Mouse (Mus musculus): ENCODE results near the gene Fam19a2.

Gene Fam19a2

GRCm38 (mm10) chr10:123385641-123386040 is 121.8 kb downstream of the Fam19a2 start:
- no peak for DNase-seq (ENCODE audit: low read depth, low spot score)

DNA sequence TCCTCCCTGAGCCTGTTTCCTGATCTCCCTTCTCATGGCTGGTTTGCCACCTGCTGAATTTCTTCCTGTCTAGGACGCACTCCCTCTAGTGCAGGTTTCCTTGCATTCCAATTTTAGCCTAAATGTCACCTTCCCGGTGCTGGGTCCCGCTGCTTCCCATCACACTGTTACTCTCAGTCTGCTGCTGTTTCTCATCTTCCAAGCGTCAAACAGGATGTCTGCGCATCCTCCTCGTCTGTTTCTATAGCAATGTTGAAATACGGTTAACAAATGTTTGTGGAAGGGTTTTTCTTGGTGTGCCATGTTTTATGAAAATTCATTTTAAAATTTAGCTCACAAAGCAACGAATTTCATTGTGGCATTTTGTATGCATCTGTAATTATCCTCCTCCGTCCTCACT is 131.6 kb downstream of the Fam19a2 start:
- DNase-seq (ENCODE audit: low read depth, low spot score): no peak

DNA sequence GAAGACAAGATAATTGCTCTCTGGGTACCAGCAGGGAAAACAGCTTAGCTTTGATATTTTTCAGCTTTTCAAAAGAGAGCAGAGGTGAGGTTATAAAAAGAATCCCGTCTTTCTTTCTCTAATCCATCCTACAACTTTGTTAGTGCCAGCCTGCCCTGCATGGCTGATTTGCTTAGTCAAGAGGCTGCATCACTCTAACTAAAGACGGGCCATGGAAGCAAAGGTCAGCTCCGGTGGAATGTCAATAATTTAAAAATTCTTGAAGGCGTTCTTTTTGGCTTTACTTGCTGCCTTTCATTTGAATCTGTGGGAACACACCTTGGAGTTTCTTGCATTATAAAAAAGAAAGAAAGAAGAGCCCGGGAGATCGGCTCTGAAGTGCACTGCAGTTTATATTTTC is 134.3 kb downstream of the Fam19a2 start:
- no peak for DNase-seq (ENCODE audit: low read depth, low spot score)

DNA sequence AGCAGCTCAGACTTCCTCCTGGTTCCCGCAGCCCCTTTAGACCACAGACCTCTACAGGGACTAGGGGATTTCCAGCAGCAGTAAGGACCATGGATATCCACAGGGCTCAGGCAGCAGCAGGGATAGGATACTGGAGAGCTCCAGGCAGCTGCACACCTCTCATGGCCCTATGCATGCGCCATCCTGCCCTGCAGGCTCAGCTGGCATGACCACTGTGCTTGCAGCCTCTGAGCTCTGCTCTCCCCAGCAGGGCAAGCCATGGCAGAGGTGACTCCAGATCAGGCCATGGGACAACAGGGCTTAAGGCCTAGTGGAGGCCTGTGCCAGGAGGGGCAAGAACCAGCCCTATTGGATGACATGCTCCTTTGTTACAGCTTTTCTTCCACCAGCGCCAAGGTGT is 137.4 kb downstream of the Fam19a2 start:
- no peak for DNase-seq (ENCODE audit: low read depth, low spot score)

DNA sequence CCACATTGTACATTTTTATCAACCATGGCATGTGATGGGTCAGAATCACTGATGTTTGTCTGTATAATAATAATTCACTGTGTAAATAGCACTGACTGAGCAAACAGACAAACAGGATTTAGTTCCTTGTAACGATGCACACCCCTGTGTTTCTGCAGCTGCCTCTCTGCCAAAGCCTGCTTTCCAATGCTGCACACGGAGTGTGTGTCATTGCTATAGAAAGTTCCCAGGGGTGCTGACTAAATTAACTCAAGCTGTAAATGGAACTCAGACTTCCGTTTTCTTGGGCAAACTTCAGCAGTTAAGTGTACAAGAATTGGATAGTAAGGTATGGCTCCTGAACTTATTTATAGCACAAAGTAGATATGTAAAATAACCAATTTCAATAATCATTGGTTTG is 138.7 kb downstream of the Fam19a2 start:
- no peak for DNase-seq (ENCODE audit: low read depth, low spot score)

- no peak for DNase-seq (ENCODE audit: low read depth, low spot score)
Observed at GRCm38 (mm10) chr10:123414953-123415352, 151.2 kb downstream of the Fam19a2 start.

DNA sequence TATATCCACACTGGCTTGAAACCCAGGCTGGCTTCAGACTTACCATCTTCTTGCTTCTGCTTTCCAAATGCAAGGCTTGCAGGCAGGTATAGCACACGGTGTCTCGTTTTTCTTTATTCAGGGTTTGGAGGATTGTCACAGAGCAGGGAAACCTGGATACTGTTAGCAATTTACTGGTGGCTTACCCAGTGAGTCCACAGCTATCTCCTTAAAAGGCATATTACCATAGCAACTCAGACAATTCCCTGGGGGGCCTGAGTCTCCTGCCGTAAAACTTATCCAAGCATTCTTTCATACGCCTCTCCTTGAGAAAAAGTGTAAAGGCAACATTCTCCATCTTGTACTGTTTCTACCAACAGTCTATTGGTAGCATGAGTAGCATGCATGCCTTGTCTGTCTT is 152.2 kb downstream of the Fam19a2 start:
- DNase-seq (ENCODE audit: low read depth, low spot score): no peak

GRCm38 (mm10) chr10:123418616-123419173 is 154.9 kb downstream of the Fam19a2 start:
- no peak for DNase-seq (ENCODE audit: low read depth, low spot score)

- DNase-seq (ENCODE audit: low read depth, low spot score): no peak
Observed at GRCm38 (mm10) chr10:123420249-123420648, 156.5 kb downstream of the Fam19a2 start.

- DNase-seq (ENCODE audit: low read depth, low spot score): no peak
Observed at GRCm38 (mm10) chr10:123424482-123424881, 160.7 kb downstream of the Fam19a2 start.

DNA sequence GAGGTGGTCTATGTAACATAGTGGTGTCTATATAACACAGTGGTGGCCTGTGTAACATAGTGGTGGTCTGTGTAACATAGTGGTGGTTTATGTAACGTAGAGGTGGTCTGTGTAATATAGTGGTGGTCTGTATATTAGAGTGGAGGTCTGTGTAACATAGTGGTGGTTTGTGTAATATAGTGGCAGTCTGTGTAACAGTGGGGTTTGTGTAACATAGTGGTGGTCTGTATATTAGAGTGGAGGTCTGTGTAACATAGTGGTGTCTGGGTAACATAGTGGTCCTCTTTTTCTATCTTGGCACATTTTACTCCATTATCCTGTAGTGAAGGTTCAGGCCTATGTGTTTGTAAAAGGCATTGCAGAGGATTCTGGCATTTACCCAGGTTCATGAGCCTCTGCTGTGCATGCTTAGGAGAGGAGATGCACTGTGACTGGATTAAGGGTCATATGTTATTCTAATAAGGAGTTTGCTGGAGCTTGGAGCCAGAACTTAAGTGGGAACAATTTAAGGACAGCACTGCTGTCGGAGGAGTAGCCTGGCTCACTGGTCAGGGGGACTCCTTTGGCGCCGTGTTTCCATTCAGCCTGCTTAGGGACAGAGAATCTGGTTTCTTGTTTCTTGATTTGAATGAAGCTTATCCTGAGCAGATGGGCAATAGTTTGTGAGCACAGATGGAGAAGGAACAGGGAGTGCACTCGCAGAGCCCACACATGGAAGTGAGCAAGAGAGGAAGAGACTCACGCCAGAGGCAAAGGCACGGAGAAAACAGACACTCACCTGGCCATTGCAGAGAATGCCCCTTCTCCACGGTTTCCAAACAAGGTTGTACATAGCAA is 162.9 kb downstream of the Fam19a2 start:
- DNase-seq (ENCODE audit: low read depth, low spot score): no peak

GRCm38 (mm10) chr10:123431569-123431968 is 167.8 kb downstream of the Fam19a2 start:
- DNase-seq (ENCODE audit: low read depth, low spot score): no peak

DNA sequence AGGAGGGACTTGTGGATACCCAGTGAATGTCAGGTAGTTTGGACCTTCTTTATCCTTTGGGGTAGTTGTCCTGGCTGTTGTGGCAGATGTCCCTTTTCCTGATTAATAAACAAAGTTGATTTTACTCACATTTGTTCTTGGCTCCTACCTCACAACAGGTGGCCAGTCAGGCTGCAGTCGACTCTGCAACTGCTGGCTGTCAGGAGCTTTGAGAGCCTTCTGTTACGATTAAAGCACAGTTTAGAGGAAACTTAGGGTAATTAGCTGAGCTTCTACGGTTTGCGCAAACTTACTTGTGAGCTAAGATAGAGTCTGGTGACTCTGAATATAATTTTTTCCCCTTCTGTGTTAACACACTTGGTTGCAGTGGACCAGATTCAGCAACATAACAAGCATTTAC is 173.8 kb downstream of the Fam19a2 start:
- DNase-seq (ENCODE audit: low read depth, low spot score): no peak

DNA sequence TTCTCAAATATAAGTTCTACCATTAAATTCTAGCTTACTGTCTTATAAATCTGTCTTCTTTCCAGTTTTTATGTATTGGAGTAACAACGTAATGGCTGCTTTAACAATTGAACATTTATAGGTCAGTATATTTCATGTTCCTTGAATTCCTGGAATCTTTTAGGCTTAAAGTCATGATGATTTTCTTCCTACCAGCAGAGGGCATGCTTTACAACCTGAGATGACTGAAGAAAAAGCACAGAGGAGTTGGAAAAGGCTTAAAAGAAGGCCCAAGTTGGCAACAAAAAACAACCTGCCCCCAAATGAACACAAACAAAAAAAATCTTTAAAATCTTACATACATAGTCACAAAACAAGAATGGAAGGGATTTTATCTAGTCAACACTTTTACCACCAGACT is 193.0 kb downstream of the Fam19a2 start:
- DNase-seq (ENCODE audit: low read depth, low spot score): no peak

GRCm38 (mm10) chr10:123460466-123460865 is 196.7 kb downstream of the Fam19a2 start:
- no peak for DNase-seq (ENCODE audit: low read depth, low spot score)

GRCm38 (mm10) chr10:123462305-123462704 is 198.5 kb downstream of the Fam19a2 start:
- DNase-seq (ENCODE audit: low read depth, low spot score): no peak

GRCm38 (mm10) chr10:123514749-123515148 is 251.0 kb downstream of the Fam19a2 start:
- DNase-seq (ENCODE audit: low read depth, low spot score): no peak

GRCm38 (mm10) chr10:123520613-123521012 is 256.8 kb downstream of the Fam19a2 start:
- no peak for DNase-seq (ENCODE audit: low read depth, low spot score)

GRCm38 (mm10) chr10:123521203-123521602 is 257.4 kb downstream of the Fam19a2 start:
- DNase-seq (ENCODE audit: low read depth, low spot score): no peak

DNA sequence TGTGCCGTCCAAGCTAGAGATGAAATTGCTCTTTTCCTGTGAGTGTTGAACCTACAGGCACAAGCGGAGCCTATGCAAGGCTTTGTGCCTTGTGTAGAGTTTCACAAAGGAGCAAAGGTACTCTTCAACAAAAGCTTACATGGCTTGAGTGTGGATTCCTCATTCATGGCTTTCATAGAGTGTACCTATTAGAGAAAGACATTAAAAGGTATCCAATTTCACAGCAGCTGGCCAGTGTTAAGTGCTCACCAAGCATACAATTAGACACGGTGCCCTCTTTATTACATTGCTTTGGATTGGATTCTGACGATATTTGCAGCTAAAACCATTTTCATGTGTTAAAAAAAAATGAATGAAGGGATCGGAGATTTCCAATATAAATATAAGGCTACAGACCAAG is 261.6 kb downstream of the Fam19a2 start:
- no peak for DNase-seq (ENCODE audit: low read depth, low spot score)

- DNase-seq (ENCODE audit: low read depth, low spot score): no peak
Observed at GRCm38 (mm10) chr10:123526059-123526458, 262.3 kb downstream of the Fam19a2 start.

GRCm38 (mm10) chr10:123536143-123536542 is 272.3 kb downstream of the Fam19a2 start:
- no peak for DNase-seq (ENCODE audit: low read depth, low spot score)

DNA sequence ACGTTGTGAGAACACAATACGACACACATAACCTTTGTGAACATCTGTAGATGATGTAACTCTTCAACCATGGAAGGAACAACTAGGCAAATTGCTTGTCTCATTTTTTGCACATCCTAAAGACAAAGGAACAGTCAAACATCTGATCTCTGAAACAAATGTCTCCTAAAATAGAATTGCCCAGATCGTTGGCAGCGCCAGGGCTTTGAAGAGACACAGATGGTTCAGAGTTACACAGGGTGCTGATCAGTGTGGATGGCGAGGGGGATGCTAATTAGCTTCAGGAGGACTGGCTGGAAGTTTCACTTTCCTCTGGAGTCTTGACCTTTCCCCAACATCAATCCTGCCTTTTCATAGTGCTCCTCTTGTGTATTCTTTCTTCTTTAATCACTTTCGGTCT is 284.6 kb downstream of the Fam19a2 start:
- DNase-seq (ENCODE audit: low read depth, low spot score): no peak
